Mouse (Mus musculus) layer of hippocampus, adult 9-11 months (tissue): ENCODE data around the gene Dmac1.
"Not testable (repeated sequence)": the region's sequence is repeated elsewhere in the genome, so short reads cannot be mapped to it uniquely, and the experiment has no call there.

ENCODE experiments used
- DNase-seq: peaks from one replicate; pipeline ENCODE4 v3.0.0; 2022

Gene Dmac1

DNA sequence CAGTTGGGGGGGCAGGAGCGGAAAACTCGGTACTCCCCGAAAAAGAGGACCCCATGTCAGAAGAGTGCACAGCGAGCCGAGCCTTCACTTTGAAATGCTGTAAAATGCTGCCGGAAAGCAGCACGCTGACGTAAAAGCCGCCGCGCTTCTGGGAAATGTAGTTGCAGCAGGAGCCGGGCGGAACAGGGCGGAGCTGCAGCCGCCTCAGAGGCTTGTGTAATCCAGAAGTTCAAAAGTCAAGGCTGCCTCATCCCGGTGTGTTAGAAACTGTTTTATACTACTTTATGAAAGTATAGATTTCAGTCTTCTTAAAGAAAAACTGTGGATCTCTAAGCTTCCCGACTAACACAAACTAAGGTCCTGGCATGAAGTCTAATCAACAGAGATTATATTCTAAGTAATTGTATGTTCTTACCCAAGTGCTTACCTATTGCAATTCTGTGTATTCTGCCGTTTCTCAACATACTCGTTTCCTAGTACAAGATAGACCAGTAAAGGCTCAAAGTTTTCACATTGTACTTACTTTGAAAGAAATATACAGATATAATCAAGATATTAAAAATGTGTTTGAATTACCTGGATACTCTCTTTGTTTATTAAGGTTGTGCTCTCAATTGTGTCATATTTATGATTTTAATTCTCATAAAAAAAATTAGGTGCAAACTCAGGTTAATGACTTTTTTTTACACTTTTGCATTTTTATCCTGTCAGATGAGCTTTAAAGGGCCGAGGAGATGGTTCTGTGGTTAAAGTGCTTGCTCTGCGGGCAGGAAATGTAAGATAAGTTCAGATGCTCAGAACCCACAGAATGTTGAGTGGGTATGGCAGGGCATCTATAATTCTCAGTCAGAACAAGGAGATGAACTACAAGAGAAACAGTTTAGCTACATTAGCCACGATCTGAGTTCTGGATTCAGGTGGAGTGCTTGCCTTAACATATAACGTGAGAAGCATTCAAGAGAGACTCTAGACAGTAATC, at the start of gene Dmac1:
Gene Dmac1 (minus strand): TSS at position 109 of the 979 bp plus-strand sequence.
- peak; percentile 94 for DNase-seq

DNA sequence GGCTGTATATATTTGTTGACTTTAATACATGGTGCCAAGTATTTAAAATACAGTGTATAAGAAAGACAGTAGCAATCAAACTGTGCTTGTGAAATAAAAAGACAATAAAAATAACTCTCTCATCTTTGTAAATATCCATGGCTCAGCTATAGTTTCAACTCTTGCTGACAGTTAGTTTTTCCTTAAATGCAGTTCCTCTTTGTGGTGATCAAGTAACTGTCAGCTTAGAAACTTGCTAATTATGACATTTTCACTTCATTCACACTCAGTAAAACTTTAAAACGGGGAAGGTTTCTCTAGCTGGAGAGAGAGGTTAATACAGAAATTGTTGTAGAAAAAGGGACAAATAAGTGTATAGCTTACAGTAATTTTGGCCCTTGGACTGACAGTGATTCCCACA, 37.3 kb upstream of the Dmac1 start:
- DNase-seq, result no peak

DNA sequence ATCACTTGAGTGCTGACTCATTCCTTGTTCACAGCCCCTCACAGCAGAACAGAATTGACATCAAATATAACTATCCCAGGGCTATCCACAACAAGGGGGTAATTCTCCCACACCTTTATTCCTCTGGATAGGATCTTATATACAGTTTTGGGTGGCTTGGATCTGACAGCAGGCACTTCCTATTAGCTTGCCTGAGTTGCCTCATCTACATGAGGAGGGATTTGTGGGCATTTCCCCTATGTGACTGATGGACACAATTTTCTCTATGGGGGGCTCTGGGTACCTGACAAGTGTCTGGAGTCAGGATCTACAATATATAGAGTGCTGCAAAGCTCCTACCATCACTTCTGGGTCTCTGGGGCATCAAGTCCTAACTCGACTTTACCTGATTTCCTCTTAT, 36.9 kb upstream of the Dmac1 start:
- no peak for DNase-seq

GRCm38 (mm10) chr4:75311918-75312317, 33.8 kb upstream of the Dmac1 start:
- DNase-seq, result no peak

DNA sequence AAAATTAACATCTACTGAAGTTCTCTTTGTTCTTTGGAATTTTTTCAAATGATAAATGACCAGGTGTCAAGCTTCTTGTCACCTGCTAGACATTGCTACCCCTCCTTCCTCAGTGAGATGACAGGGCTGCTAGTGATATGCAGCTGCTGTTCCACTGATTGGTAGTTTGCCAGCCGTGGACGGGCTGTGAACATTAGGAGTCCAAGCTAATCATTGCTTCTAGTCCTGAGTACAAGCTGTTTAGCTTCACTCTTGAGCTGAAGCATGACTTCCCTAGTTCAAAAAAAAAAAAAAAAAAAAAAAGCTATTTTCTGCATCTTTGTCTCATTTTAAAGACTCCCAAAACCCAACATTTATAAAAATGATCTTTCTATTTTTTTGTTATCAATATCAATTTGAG, 33.2 kb upstream of the Dmac1 start:
- no peak for DNase-seq

DNA sequence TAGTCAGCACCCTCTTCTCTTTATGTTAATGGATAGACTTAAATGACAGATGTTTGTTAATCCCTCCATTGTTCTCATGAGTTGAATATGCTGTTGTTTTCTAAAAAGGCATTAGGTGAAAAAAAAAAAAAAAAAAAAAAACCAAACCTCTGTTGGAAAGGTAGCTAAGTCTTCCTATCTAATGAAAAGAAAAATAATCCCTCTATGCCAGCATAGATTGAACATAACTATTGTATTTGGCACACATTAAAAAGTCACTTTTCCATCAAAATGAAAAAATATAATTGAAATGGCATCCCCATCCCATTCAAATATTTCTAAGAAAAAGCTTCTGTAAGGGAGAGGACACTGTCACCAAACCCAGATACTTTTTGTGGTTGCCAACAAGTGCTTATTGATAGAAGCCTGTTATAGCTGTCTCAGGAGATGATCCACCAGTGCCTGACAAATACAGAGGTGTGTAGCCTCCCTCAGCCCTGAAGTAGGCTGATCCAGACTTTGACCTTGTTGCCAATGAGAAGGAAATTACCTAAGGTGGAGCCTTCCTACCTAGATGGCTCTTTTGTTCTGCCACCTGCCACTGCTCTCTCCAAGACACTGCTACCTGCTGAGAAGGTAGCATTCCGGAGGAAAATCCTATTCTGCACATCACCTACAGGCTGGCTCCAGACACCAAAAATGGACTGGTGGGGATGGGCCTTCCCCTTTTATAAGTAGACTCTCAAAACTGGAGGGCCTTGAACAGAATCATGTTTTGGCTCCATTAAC, 22.3 kb upstream of the Dmac1 start:
- no peak for DNase-seq

DNA sequence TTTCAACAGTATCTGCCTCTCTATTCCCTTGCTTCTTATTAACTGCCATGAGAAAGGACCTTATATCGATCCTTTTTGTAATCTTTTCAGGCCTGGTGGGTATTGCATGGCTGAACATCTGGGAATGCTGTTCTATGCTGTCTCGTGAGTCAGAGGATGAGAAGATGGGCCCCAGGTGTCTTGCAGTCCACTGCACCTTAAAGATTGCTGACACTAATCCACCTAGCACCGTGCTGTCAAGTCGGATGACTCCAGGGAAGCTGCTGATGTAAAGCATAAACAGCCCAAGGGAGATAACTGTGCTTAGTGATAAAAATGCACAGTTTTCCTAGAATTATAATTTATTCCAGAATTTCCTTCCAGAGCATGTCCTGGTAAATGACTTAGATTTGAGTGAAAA, 14.2 kb upstream of the Dmac1 start:
- no peak for DNase-seq

DNA sequence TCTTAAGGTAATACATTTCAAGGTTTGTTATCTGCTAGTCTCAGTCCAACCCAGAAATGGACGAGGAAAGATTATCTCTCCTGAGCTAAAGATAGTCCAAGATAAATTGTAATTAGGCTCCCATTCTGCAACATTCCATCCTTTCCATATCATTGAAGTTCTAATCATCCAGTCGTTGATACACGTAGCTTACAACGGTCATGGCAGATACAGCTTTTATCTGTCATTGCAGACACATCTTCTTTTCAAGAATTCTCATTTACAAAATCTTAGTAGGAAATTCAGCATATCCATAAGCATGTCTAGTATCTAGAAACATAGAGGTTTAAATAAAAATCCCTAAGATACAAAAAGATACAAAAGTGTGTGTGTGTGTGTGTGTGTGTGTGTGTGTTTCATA, 13.0 kb upstream of the Dmac1 start:
- DNase-seq, result no peak

DNA sequence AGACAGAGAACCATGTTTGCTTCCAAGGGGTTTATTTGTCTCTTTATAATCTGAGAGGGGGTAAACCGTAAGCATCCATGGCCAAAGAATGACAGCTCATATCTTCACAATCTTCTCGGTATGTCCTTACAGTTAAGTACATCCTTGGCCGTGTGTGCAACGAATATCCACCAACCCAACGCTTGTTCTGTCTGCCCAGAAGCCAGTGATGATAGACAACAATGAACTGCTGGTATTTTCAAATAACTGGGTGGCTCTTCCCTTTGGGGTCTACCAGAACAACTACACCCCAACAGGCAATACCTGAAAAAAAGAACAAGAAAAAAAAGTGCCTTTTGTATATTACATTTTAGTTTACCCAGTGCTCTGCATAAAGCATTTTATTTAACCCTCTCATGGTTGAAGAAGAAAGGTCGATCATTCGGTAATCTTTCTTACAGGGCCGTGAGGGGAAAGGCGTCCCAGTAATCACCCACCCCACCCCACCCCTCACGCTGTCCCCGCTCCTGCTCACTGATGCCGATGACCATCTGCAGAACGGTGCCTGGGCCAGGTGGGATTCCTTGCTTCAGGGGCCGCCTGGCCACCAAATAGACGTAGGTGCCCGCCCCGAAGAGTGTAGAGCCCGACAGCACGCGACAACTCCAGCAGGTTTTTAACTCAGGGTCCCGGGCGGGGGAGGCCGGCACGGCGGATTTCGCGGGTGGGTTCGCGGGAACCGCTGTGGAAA, 473 bp downstream of the Dmac1 start:
- no peak for DNase-seq

GRCm38 (mm10) chr4:75275737-75276136, 2.4 kb downstream of the Dmac1 start:
- DNase-seq, result no peak

DNA sequence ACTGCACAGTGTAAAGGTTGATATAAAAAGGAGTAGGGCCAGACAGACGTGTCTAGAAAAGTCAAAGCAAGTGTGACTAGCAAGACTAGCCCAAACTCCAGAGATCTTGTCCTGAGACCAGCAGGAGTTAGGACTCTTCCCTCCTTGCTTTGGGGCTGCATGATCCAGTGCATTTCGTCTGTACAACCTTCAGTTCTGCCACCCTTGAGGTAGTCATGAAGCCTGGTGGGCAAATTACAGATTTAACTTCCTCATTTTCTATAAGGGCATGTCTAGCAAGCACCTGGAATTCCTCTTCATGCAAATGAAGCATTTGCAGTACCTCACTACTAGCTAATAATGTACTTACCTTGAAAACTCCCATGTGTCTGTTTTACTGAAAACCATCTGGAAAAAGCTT, 10.2 kb downstream of the Dmac1 start:
- DNase-seq, result no peak

- no peak for DNase-seq
These were observed 11.1 kb downstream of the Dmac1 start for GRCm38 (mm10) chr4:75266773-75267550.

GRCm38 (mm10) chr4:75264219-75264618, 13.9 kb downstream of the Dmac1 start:
- DNase-seq, result no peak

DNA sequence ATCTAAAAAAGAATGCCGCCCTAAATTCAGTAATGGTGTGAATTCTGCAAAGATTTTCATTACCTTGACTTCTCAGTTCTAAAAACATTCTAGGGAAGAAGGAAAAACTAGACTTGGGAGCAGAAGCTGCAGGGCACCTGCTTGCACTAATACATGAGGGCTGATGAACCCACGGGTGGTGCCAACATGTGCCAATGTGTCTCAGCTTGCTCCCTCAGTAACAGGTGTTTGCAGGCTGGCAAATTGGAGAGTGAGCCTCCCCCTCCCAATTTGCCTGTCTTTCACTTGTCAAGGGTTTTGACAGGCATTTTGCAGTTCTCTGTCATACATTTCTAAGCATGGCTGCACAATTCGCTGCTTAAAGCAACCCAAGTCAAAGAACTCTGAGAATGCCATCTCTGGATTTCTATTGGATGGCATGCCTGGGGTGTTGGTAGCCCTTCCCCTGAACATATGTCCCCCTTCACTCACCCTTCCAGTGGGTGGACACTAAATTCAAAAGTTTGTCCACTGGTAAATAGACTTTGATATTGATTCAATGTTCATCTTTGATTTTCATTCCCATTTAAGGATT, 14.5 kb downstream of the Dmac1 start:
- peak; percentile 51 for DNase-seq

DNA sequence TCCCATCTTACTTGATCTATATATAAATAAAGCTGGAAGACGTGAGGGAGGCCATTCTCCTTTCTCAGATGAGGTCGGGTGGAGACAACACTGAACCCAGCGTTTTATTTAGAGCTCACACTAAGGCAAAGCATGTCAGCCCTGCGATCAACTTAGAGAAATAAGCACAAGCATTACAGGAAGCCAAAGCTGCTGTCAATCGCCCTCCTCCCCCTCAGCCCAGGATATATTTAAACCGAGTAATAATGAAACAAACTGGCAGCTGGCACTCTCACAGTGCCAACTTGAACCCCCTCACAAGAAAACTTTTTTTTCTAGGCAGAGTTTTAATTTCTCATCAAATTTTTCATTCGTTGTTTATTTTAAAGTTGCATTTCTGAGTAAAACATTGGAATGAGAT, 15.7 kb downstream of the Dmac1 start:
- peak; percentile 74 for DNase-seq

- no peak for DNase-seq
These were observed 17.9 kb downstream of the Dmac1 start for GRCm38 (mm10) chr4:75260156-75260555.

GRCm38 (mm10) chr4:75259447-75259846, 18.7 kb downstream of the Dmac1 start:
- no peak for DNase-seq

GRCm38 (mm10) chr4:75234602-75235001, 43.5 kb downstream of the Dmac1 start:
- not testable (repeated sequence) for DNase-seq
